Mouse (Mus musculus) activated CD4-positive, CD25-positive, alpha-beta regulatory T cell, adult 9 weeks (primary cell): Measurements from ENCODE around the gene Cwc22. TPM values are rescaled to one million over a fixed set of nuclear protein-coding genes. Genes with fewer than 3 reads are reported as not detected.

Experiments used
- polyA plus RNA-seq: library from polyadenylated mRNA; unstranded; fragments of 100-300 nt; shearing (Covaris generic); gene quantifications from one replicate; pipeline ENCODE4 v1.2.1, GENCODE M21; 2017

Gene Cwc22
- polyA plus RNA-seq, result 41.1 TPM

DNA sequence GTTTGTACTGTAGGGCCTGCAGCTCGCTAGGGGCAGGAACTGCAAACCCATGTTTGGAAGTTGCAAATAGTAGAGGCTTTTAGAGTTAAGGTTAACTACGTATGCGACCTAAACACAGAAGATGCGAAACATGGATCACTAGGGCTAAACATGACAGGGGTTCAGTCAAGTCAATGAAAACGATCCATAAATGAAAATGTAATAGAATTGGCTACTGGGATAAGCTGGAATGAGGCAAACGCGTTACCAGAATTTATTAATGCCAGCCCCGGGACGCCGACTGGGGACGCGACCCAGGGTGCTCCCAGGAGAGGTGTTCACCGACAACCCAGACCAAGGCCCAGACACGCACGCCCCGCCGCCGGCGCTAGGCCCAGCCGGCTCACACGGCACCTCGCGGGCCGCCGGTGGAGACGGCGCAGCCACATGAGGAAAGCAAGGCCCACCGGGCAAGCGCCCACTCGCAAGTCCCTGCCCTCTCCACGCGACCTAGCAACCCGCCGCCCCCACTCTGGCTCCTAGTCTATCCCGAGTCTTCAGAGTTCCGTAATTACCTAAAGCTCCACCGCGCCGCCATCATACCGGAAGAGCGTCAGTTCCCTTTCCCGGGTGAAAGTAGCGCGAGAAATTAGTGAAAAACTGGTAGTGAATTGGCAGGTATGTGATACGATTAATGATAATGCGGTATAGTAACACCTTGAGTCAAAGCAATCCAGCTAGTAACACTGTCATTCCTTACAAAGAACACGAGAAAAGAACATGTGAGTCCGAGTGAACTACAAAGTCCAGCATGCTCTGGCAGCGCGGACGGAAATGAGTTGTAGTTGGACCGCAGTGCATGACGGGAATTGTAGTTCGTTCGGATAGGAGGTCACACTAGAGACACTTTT lies at the start of gene Cwc22:
Gene Cwc22 (minus strand): TSS at position 780 of the 890 bp plus-strand sequence.

Other genes with a start within 250 kb of the Cwc22 start
- gene Zfp385b, start 126.7 kb downstream of the Cwc22 start, polyA plus RNA-seq, result not detected